In the genomic region with DNA sequence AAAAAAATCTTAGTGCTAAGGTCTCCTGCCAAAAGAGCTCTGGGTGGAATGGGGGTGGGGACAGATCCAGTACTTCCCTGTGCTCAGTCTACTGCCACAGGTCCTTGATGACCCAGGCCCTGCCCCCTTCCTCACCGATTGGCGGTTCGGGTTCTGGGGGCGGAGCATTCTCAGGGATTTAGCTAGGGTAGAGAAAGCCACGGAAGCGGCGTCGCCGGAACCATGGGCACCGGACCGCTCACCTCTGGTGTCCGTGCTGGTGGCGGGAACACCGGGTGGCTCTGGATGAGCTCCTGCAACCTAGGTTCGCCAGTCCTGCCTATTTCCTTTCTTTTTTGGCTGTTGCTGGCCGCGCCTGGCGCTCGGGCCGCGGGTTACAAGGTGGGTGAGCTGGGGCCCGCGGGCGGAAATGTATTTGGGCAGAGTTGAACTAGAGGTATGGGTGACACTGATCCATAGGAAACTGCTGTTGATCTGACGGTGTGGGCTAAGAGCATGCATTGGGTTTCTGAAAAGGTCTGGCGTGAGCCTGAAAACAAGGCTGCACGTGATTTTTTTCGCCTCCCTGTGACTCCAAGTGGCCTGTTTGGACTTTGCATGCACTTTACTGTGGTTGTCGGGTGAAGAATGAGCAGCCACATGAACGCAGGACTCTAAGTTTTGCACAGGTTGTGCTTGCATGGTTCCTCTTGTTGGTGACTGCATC, we compare ENCODE assay signal across 8 mouse cellular contexts. TPM values are rescaled to one million over a fixed set of nuclear protein-coding genes. Genes with fewer than 3 reads are reported as not detected.
A peak's percentile ranks its signal among the peaks of the same experiment; 100 is the strongest.
DNase-seq lines count a peak whose midpoint lies in the region; ATAC-seq and TF ChIP-seq lines count a peak whose summit lies in the region.

Man2b1 (plus strand) TSS at position 163 of the 706 bp plus-strand sequence.

- H3K79me2 ChIP-seq in CH12.LX (replicated peaks; ENCODE audit: control insufficient read depth, extremely low read depth, insufficient read depth, poor library complexity, severe bottlenecking) = peaks cover 16% of the 10 kb centered on the region

- TF ChIP-seq RAD21 in CH12.LX (IDR thresholded peaks at IDR 0.05; ENCODE audit: low read depth, low read length) = no peak

- no peaks in the 10 kb centered on the region for H3K9me3 ChIP-seq in CH12.LX (replicated peaks; ENCODE audit: low read length)
- H3K9me3 ChIP-seq in forebrain, embryonic 12.5 days = no peaks in the 10 kb centered on the region
- no peaks in the 10 kb centered on the region for H3K9me3 ChIP-seq in heart, postnatal 0 days (replicated peaks; ENCODE audit: control insufficient read depth, low read length)
- no peaks in the 10 kb centered on the region for H3K9me3 ChIP-seq in liver, postnatal 0 days (ENCODE audit: low read length)
- H3K9me3 ChIP-seq in neural tube, embryonic 14.5 days (ENCODE audit: control insufficient read depth, low read length) = no peaks in the 10 kb centered on the region

- H3K4me3 ChIP-seq in CH12.LX (replicated peaks in 1 of 3; ENCODE audit: low read depth in 2 of 3, low read length in 2 of 3, poor library complexity in 1 of 3) = peak within 1 kb of the TSS; percentile 78 to 86 (median 79)
- peak within 1 kb of the TSS; percentile 60 for H3K4me3 ChIP-seq in forebrain, embryonic 12.5 days (replicated peaks)
- peak within 1 kb of the TSS; percentile 80 for H3K4me3 ChIP-seq in heart, postnatal 0 days (ENCODE audit: low read depth, low read length)
- H3K4me3 ChIP-seq in liver, postnatal 0 days (ENCODE audit: low read depth, low read length) = peak within 1 kb of the TSS; percentile 82
- H3K4me3 ChIP-seq in neural tube, embryonic 14.5 days (ENCODE audit: low read depth, low read length) = peak within 1 kb of the TSS; percentile 59

- peak; percentile 96 for DNase-seq in CH12.LX (ENCODE audit: extremely low read depth)
- peak; percentile 90 for DNase-seq in c-Kit-positive CD71-positive TER-119-negative erythroid progenitor cells, embryonic 14.5 days (ENCODE audit: low read depth)
- peak; percentile 82 for DNase-seq in heart, postnatal 0 days (ENCODE audit: low spot score)
- peak; percentile 94 for DNase-seq in large intestine, adult 2 months (ENCODE audit: low read depth, low spot score)
- peak; percentile 91 for DNase-seq in liver, postnatal 0 days
- peak; percentile 91 for DNase-seq in testis, postnatal 10 days (ENCODE audit: low spot score)

- peak; percentile 80 for ATAC-seq in forebrain, embryonic 12.5 days (ENCODE audit: low FRiP score)
- ATAC-seq in heart, postnatal 0 days (ENCODE audit: insufficient read depth, low read depth) = peak; percentile 88
- ATAC-seq in liver, postnatal 0 days = peak; percentile 81
- ATAC-seq in neural tube, embryonic 14.5 days (ENCODE audit: low read depth) = peak; percentile 81

- dilution Hi-C loops in CH12.LX (cut with MboI; ENCODE audit: extremely low pct_ligation_motif_present, extremely low pct_unique_long_range_greater_than_20kb, low sequenced_read_pairs) = no loop called here

- peak within 1 kb of the TSS; percentile 89 for H3K4me2 ChIP-seq in CH12.LX (ENCODE audit: insufficient read depth, low read depth, poor library complexity, severe bottlenecking)
- H3K4me2 ChIP-seq in forebrain, embryonic 12.5 days = peak within 1 kb of the TSS; percentile 80
- peak within 1 kb of the TSS; percentile 93 for H3K4me2 ChIP-seq in heart, postnatal 0 days (ENCODE audit: low read depth, low read length)
- peak within 1 kb of the TSS; percentile 97 for H3K4me2 ChIP-seq in liver, postnatal 0 days (ENCODE audit: low read depth, low read length)
- peak within 1 kb of the TSS; percentile 86 for H3K4me2 ChIP-seq in neural tube, embryonic 14.5 days (ENCODE audit: low read depth, low read length)

- H3K9ac ChIP-seq in CH12.LX (ENCODE audit: insufficient read depth, low read depth) = peak within 1 kb of the TSS; percentile 79
- H3K9ac ChIP-seq in forebrain, embryonic 12.5 days = peak within 1 kb of the TSS; percentile 72
- peak within 1 kb of the TSS; percentile 58 for H3K9ac ChIP-seq in heart, postnatal 0 days (replicated peaks; ENCODE audit: low read depth, low read length)
- H3K9ac ChIP-seq in liver, postnatal 0 days (replicated peaks) = peak within 1 kb of the TSS; percentile 81
- H3K9ac ChIP-seq in neural tube, embryonic 14.5 days (replicated peaks; ENCODE audit: low read depth, low read length) = peak within 1 kb of the TSS; percentile 61

- peaks cover 7 to 39% of the 10 kb centered on the region in 2 experiments; a peak in 3 of 4 replicates for H3K4me1 ChIP-seq in CH12.LX (ENCODE audit: control insufficient read depth in 1 of 2, insufficient read depth in 2 of 2)
- peaks cover 41% of the 10 kb centered on the region for H3K4me1 ChIP-seq in forebrain, embryonic 12.5 days
- peaks cover 20% of the 10 kb centered on the region for H3K4me1 ChIP-seq in heart, postnatal 0 days (ENCODE audit: control insufficient read depth, insufficient read depth)
- peaks cover 30% of the 10 kb centered on the region for H3K4me1 ChIP-seq in liver, postnatal 0 days (ENCODE audit: insufficient read depth)
- H3K4me1 ChIP-seq in neural tube, embryonic 14.5 days (ENCODE audit: control insufficient read depth, insufficient read depth, low read length) = peaks cover 13% of the 10 kb centered on the region; the same call in 1 of the 2 replicates

- in situ Hi-C loops in CH12.LX (cut with MboI; ENCODE audit: low pct_ligation_motif_present, low pct_unique_long_range_greater_than_20kb, low sequenced_read_pairs) = no loop called here

- under 1% methylated on average over 30 of the region's 30 CpGs for WGBS in forebrain, embryonic 12.5 days
- under 1% methylated on average over 30 of the region's 30 CpGs for WGBS in heart, postnatal 0 days
- under 1% methylated on average over 30 of the region's 30 CpGs for WGBS in large intestine, adult 2 months
- WGBS in liver, postnatal 0 days (ENCODE audit: insufficient replicate concordance) = under 1% methylated on average over 30 of the region's 30 CpGs
- under 1% methylated on average over 30 of the region's 30 CpGs for WGBS in neural tube, embryonic 14.5 days

- peaks cover 35 to 48% of the 10 kb centered on the region in 2 experiments for H3K36me3 ChIP-seq in CH12.LX (replicated peaks in 1 of 2; ENCODE audit: control insufficient read depth in 1 of 2, insufficient read depth in 1 of 2, low read length in 1 of 2)
- H3K36me3 ChIP-seq in forebrain, embryonic 12.5 days (replicated peaks) = peaks cover 27% of the 10 kb centered on the region
- peaks cover 31% of the 10 kb centered on the region for H3K36me3 ChIP-seq in heart, postnatal 0 days (replicated peaks; ENCODE audit: control insufficient read depth, insufficient read depth, low read length)
- peaks cover 27% of the 10 kb centered on the region for H3K36me3 ChIP-seq in liver, postnatal 0 days (replicated peaks; ENCODE audit: insufficient read depth, low read length)
- H3K36me3 ChIP-seq in neural tube, embryonic 14.5 days (ENCODE audit: control insufficient read depth, insufficient read depth, low read length) = 0 out of 2 replicates have a peak, but pooled peaks cover 6% of the 10 kb centered on the region

- no peak within 1 kb of the TSS for H3K27ac ChIP-seq in CH12.LX (ENCODE audit: insufficient read depth, low read depth)
- H3K27ac ChIP-seq in forebrain, embryonic 12.5 days = no peak within 1 kb of the TSS
- H3K27ac ChIP-seq in heart, postnatal 0 days (ENCODE audit: low read depth) = peak within 1 kb of the TSS; percentile 55
- H3K27ac ChIP-seq in liver, postnatal 0 days (ENCODE audit: low read depth) = peak within 1 kb of the TSS; percentile 84
- H3K27ac ChIP-seq in neural tube, embryonic 14.5 days (ENCODE audit: low read depth, low read length) = no peak within 1 kb of the TSS

- TF ChIP-seq CTCF in CH12.LX (conservative IDR thresholded peaks at IDR 0.05 in 1 of 2, IDR thresholded peaks at IDR 0.05 in 1 of 2; ENCODE audit: low read depth in 2 of 2, low read length in 2 of 2) = no peak
- peak; percentile 35 for TF ChIP-seq CTCF in heart, postnatal 0 days (IDR thresholded peaks at IDR 0.05; ENCODE audit: low read depth)
- TF ChIP-seq CTCF in liver, postnatal 0 days (IDR thresholded peaks at IDR 0.05; ENCODE audit: low read depth) = peak; percentile 24; the same call in 1 of the 2 replicates

- TF ChIP-seq POLR2A in CH12.LX (IDR thresholded peaks at IDR 0.05; ENCODE audit: low read depth, low read length) = peak; percentile 94

- TF ChIP-seq EP300 in CH12.LX (IDR thresholded peaks at IDR 0.05; ENCODE audit: low read length) = no peak
- TF ChIP-seq EP300 in heart, postnatal 0 days (IDR thresholded peaks at IDR 0.05; ENCODE audit: low read depth) = no peak
- TF ChIP-seq EP300 in liver, postnatal 0 days (IDR thresholded peaks at IDR 0.05; ENCODE audit: low read depth) = no peak

- H3K27me3 ChIP-seq in CH12.LX (replicated peaks) = no peaks in the 10 kb centered on the region
- H3K27me3 ChIP-seq in forebrain, embryonic 12.5 days = no peaks in the 10 kb centered on the region
- no peaks in the 10 kb centered on the region for H3K27me3 ChIP-seq in heart, postnatal 0 days (ENCODE audit: control insufficient read depth, insufficient read depth, low read length)
- H3K27me3 ChIP-seq in liver, postnatal 0 days (ENCODE audit: insufficient read depth, low read length) = no peaks in the 10 kb centered on the region
- H3K27me3 ChIP-seq in neural tube, embryonic 14.5 days (ENCODE audit: control insufficient read depth, insufficient read depth, low read length) = no peaks in the 10 kb centered on the region

TF ChIP-seq in CH12.LX, 34 proteins besides CTCF, POLR2A, EP300 and RAD21 (continues in another document):
- TF ChIP-seq KAT2A (IDR thresholded peaks at IDR 0.05; ENCODE audit: insufficient replicate concordance, low read length) (no peak), CHD1 (IDR thresholded peaks at IDR 0.05; ENCODE audit: low read depth, low read length) (no peak), PAX5 (IDR thresholded peaks at IDR 0.05; ENCODE audit: low read length) (no peak), NELFE (IDR thresholded peaks at IDR 0.05; ENCODE audit: low read depth, low read length) (peak; percentile 84), USF1 (IDR thresholded peaks at IDR 0.05; ENCODE audit: low read depth, low read length) (peak; percentile 30; the same call in 1 of the 2 replicates), TCF12 (IDR thresholded peaks at IDR 0.05; ENCODE audit: low read depth, low read length) (peak; percentile 47; the same call in 1 of the 2 replicates), MYC (IDR thresholded peaks at IDR 0.05; ENCODE audit: low read depth, low read length) (peak; percentile 12; the same call in 1 of the 2 replicates)

RNA-seq across cellular contexts. Expression of gene Man2b1, which starts in this region (rescaled TPM):
- total RNA-seq in CH12.LX (2012; rRNA removed) = 45.6 and 47.9 TPM in 2 replicates
- 29.1 and 29.7 TPM in 2 replicates for total RNA-seq in CH12.LX (2014; rRNA removed)
- 36.8 and 40.7 TPM in 2 replicates for polyA plus RNA-seq in CH12.LX (2012; ENCODE audit: insufficient read length, low read depth)
- 14.9 and 17.8 TPM in 2 replicates for polyA plus RNA-seq in forebrain, embryonic 12.5 days (2016; fragmentation: Nextera tagmentation; extraction: Ambion mirVana)
- 47.2 and 87.1 TPM in 2 replicates for total RNA-seq in heart, postnatal 0 days (2014; rRNA removed; ENCODE audit: low replicate concordance)
- 24.0 and 24.9 TPM in 2 replicates for polyA plus RNA-seq in heart, postnatal 0 days (2015; fragmentation: Nextera tagmentation; extraction: Ambion mirVana)
- polyA plus RNA-seq in large intestine, adult 2 months (2012; rRNA removed) = 37.4 and 64.2 TPM in 2 replicates
- polyA plus RNA-seq in liver, postnatal 0 days (2015; fragmentation: Nextera tagmentation; extraction: Ambion mirVana) = 42.6 and 44.6 TPM in 2 replicates
- 15.4 and 20.9 TPM in 2 replicates for polyA plus RNA-seq in neural tube, embryonic 14.5 days (2014; fragmentation: Nextera tagmentation; extraction: Ambion mirVana)

Comparison
In these comparisons a context has a peak if more than half of its experiments do, and no peak if none do; other contexts are left out.
1. H3K27ac ChIP-seq: peak in heart, postnatal 0 days (single experiment) and liver, postnatal 0 days (single experiment); none in CH12.LX (single experiment), forebrain, embryonic 12.5 days (single experiment) and neural tube, embryonic 14.5 days (single experiment).
2. CTCF ChIP-seq: peak in heart, postnatal 0 days (single experiment) and liver, postnatal 0 days (single experiment); none in CH12.LX (0 of 2).
3. Peak in every context shown above with its lines, with median percentiles within 50 percentile points of each other: DNase-seq, H3K4me2 ChIP-seq, H3K4me3 ChIP-seq, H3K9ac ChIP-seq and ATAC-seq.